ENCODE assay signal across 24 mouse cellular contexts in the genomic region with DNA sequence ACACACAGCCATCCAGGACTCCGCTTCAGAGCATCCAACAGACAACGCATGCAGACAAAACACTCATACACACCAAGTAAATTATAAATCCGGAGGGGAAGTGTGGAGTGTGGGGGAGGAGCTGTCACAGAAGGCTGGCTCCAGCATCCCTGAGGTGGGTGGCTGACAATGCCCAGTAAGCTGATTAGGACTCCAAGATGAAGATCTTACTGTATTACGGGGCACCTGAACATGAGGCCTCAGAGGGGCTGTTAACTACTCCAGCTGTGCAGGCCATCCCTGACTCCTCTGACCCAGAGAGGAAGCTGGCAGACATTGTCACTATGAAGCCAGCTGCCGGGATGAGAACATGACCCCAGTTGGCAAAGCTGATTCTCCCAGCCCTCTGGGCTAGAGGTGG. TPM values are rescaled to one million over a fixed set of nuclear protein-coding genes. Genes with fewer than 3 reads are reported as not detected.
"Had no signal": no experiment of that assay in that cellular context is flagged by ENCODE, and none has a peak within 500 bp of the region (broad histone marks: within the 10 kb centered on the region; RNA-seq: fewer than 3 reads in every experiment).

No protein-coding gene starts in this region.

- H3K27ac ChIP-seq: liver, embryonic 13.5 days; liver, embryonic 15.5 days; lung, embryonic 15.5 days; macrophage; midbrain, embryonic 12.5 days; midbrain, embryonic 15.5 days; neural tube, embryonic 12.5 days had no signal

- H3K4me2 ChIP-seq: liver, embryonic 11.5 days; liver, embryonic 13.5 days; liver, embryonic 15.5 days; lung, embryonic 15.5 days; midbrain, embryonic 12.5 days; midbrain, embryonic 15.5 days; neural tube, embryonic 12.5 days had no signal

- H3K27me3 ChIP-seq: lung, embryonic 15.5 days; neural tube, embryonic 12.5 days had no signal

- H3K36me3 ChIP-seq: liver, embryonic 13.5 days; liver, embryonic 15.5 days; lung, embryonic 15.5 days; midbrain, embryonic 12.5 days; midbrain, embryonic 15.5 days; neural tube, embryonic 12.5 days had no signal

- H3K9ac ChIP-seq: liver, embryonic 13.5 days; liver, embryonic 15.5 days; liver, postnatal 0 days; lung, embryonic 15.5 days; midbrain, embryonic 12.5 days; midbrain, embryonic 15.5 days; neural tube, embryonic 12.5 days had no signal

- H3K4me3 ChIP-seq: liver, embryonic 13.5 days; liver, embryonic 15.5 days; lung, embryonic 15.5 days; megakaryocyte, embryonic 14.5 days; midbrain, embryonic 12.5 days; midbrain, embryonic 15.5 days; neural tube, embryonic 12.5 days had no signal

- DNase-seq: liver, embryonic 13.5 days; liver, postnatal 0 days; lung, adult 2 months; lung, postnatal 14 days; lung, postnatal 36 days; right cerebral cortex, postnatal 14 days; thymus, adult 18-20 months; thymus, postnatal 14 days; thymus, postnatal 36 days had no signal

- ATAC-seq: liver, postnatal 0 days; lung, postnatal 0 days; midbrain, embryonic 15.5 days had no signal

- H3K9me3 ChIP-seq: liver, embryonic 13.5 days; liver, embryonic 15.5 days; lung, embryonic 15.5 days; megakaryocyte, embryonic 14.5 days; midbrain, embryonic 12.5 days; midbrain, embryonic 15.5 days; neural tube, embryonic 12.5 days had no signal

RNA-seq across cellular contexts. Expression of gene Rdh8, which starts 1.7 kb away (rescaled TPM):
- polyA plus RNA-seq: liver, embryonic 11.5 days; liver, embryonic 13.5 days; liver, embryonic 15.5 days; liver, postnatal 0 days; lung, adult 2 months; lung, embryonic 15.5 days; lung, postnatal 0 days; macrophage; midbrain, embryonic 12.5 days; midbrain, embryonic 15.5 days; midbrain, postnatal 0 days; neural tube, embryonic 12.5 days; neural tube, embryonic 14.5 days; spleen, adult 2 months; stomach, embryonic 14.5 days; stomach, embryonic 16.5 days; thymus, postnatal 0 days had no signal

RNA-seq across cellular contexts. Expression of gene Col5a3, which starts 5.1 kb away (rescaled TPM):
- polyA plus RNA-seq: macrophage had no signal
